Mouse (Mus musculus) thymus, adult 2 months (tissue): ENCODE results near the gene Ermn.

ENCODE experiments used
- CTCF ChIP-seq: fragments of 200-500 bp; IDR thresholded peaks from 2 replicates; pipeline ENCODE4 v1.5.1; 2012; ENCODE audit warnings: mild to moderate bottlenecking, control low read depth, low read length, moderate library complexity, borderline replicate concordance; ENCODE audit not compliant: control insufficient read depth, poor library complexity, insufficient read depth; ENCODE audit errors: extremely low read depth
- POLR2A ChIP-seq: fragments of 200-500 bp; IDR thresholded peaks from 2 replicates; pipeline ENCODE4 v1.6.1; 2012; ENCODE audit warnings: mild to moderate bottlenecking, low read length, control low read depth, moderate library complexity; ENCODE audit not compliant: control insufficient read depth, poor library complexity, insufficient read depth; ENCODE audit errors: extremely low read depth

GRCm38 (mm10) chr2:58079849-58080248, 27.2 kb upstream of the Ermn start:
- TF ChIP-seq CTCF (no peak), POLR2A (no peak)
